10 mouse cellular contexts compared by ENCODE assay signal in the genomic region with DNA sequence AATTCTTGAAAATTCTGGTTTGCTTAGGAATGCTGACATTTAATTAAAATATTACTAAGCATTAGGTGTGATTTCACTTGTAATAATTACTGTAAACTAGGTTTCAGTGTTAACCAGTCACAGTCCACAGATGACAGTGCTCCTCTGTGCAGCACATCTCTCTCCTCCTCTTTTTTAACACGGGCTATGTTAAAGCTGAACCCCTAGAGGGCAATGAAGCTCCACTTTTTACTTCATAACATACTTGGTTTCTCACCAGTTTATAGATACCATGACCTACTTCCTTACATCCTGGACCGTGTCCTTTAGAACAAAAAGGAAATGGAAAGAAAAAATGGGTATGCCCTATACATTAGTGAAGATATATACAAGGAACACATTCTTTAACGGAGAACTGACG. TPM values are rescaled to one million over a fixed set of nuclear protein-coding genes. Genes with fewer than 3 reads are reported as not detected.
DNase-seq lines count a peak whose midpoint lies in the region; ATAC-seq and TF ChIP-seq lines count a peak whose summit lies in the region.
"Had no signal": no experiment of that assay in that cellular context is flagged by ENCODE, and none has a peak within 500 bp of the region (broad histone marks: within the 10 kb centered on the region; RNA-seq: fewer than 3 reads in every experiment).

No protein-coding gene starts in this region.

- no peak for ATAC-seq in liver, embryonic 14.5 days (ENCODE audit: insufficient read depth)
- no peak for ATAC-seq in liver, embryonic 12.5 days

- 43% methylated on average over 4 of the region's 4 CpGs for WGBS in liver, embryonic 14.5 days (ENCODE audit: insufficient replicate concordance)
- WGBS in liver, embryonic 12.5 days (ENCODE audit: insufficient replicate concordance) = 54% methylated on average over 4 of the region's 4 CpGs

- H3K4me3 ChIP-seq in liver, embryonic 14.5 days (ENCODE audit: insufficient read depth in 1 of 2, low read depth in 2 of 2, low read length in 2 of 2) = no peak overlapping the region
- no peak overlapping the region for H3K4me3 ChIP-seq in liver, embryonic 12.5 days
- H3K4me3 ChIP-seq: embryonic facial prominence, embryonic 15.5 days; liver, embryonic 15.5 days had no signal

- peak; percentile 29; the same call in 1 of the 2 replicates for TF ChIP-seq CTCF in liver, embryonic 14.5 days (IDR thresholded peaks at IDR 0.05; ENCODE audit: low read depth)

- peak; percentile 14 for DNase-seq in adrenal gland, postnatal 14 days
- DNase-seq in adrenal gland, postnatal 25 days = no peak
- DNase-seq in liver, embryonic 14.5 days (ENCODE audit: low read depth in 3 of 3, low spot score in 3 of 3) = no peak
- DNase-seq in embryo, embryonic 10.5 days (ENCODE audit: low spot score) = peak; percentile 47
- DNase-seq in mesoderm, embryonic 11.5 days (ENCODE audit: low read depth, low spot score) = peak; percentile 27
- DNase-seq in layer of hippocampus, postnatal 25 days (ENCODE audit: extremely low spot score in 1 of 2, low spot score in 1 of 2) = no peak
- DNase-seq in kidney, adult 18-20 months = no peak

- no peak overlapping the region for H3K27ac ChIP-seq in liver, embryonic 14.5 days
- no peak overlapping the region for H3K27ac ChIP-seq in liver, embryonic 12.5 days
- H3K27ac ChIP-seq: embryonic facial prominence, embryonic 15.5 days; liver, embryonic 15.5 days had no signal

- H3K27me3 ChIP-seq in liver, embryonic 14.5 days (ENCODE audit: control insufficient read depth, insufficient read depth, low read length) = no peaks in the 10 kb centered on the region
- no peaks in the 10 kb centered on the region for H3K27me3 ChIP-seq in liver, embryonic 12.5 days (replicated peaks)
- H3K27me3 ChIP-seq: embryonic facial prominence, embryonic 15.5 days; liver, embryonic 15.5 days had no signal

- H3K36me3 ChIP-seq in liver, embryonic 14.5 days (replicated peaks; ENCODE audit: control insufficient read depth, insufficient read depth, low read depth) = no peaks in the 10 kb centered on the region
- no peaks in the 10 kb centered on the region for H3K36me3 ChIP-seq in liver, embryonic 12.5 days
- H3K36me3 ChIP-seq: embryonic facial prominence, embryonic 15.5 days; liver, embryonic 15.5 days had no signal

- no peak for TF ChIP-seq EP300 in liver, embryonic 14.5 days (IDR thresholded peaks at IDR 0.05; ENCODE audit: low read depth)

- H3K4me2 ChIP-seq in liver, embryonic 14.5 days (ENCODE audit: low read depth) = no peak overlapping the region
- H3K4me2 ChIP-seq in liver, embryonic 12.5 days = no peak overlapping the region
- H3K4me2 ChIP-seq: embryonic facial prominence, embryonic 15.5 days; liver, embryonic 15.5 days had no signal

- H3K9ac ChIP-seq in liver, embryonic 14.5 days (replicated peaks) = no peak overlapping the region
- no peak overlapping the region for H3K9ac ChIP-seq in liver, embryonic 12.5 days
- H3K9ac ChIP-seq: embryonic facial prominence, embryonic 15.5 days; liver, embryonic 15.5 days had no signal

- no peaks in the 10 kb centered on the region for H3K4me1 ChIP-seq in liver, embryonic 14.5 days (replicated peaks; ENCODE audit: control insufficient read depth in 2 of 2, insufficient read depth in 2 of 2, low read length in 1 of 2)
- no peaks in the 10 kb centered on the region for H3K4me1 ChIP-seq in liver, embryonic 12.5 days
- H3K4me1 ChIP-seq: liver, embryonic 15.5 days had no signal

- H3K9me3 ChIP-seq in liver, embryonic 14.5 days (ENCODE audit: control insufficient read depth, low read length) = no peaks in the 10 kb centered on the region
- H3K9me3 ChIP-seq in liver, embryonic 12.5 days (replicated peaks) = no peaks in the 10 kb centered on the region
- H3K9me3 ChIP-seq: embryonic facial prominence, embryonic 15.5 days; liver, embryonic 15.5 days had no signal

RNA-seq across cellular contexts. Expression of a gene that starts 50.6 kb away (rescaled TPM):
- total RNA-seq in adrenal gland, postnatal 14 days (2021) = 45.6 and 47.3 TPM in 2 replicates
- total RNA-seq in adrenal gland, postnatal 25 days (2021) = 29.2 and 48.4 TPM in 2 replicates
- polyA plus RNA-seq in liver, embryonic 14.5 days (2012; rRNA removed) = 1.9 and 4.2 TPM in 2 replicates
- 23.2 and 28.8 TPM in 2 replicates for polyA plus RNA-seq in liver, embryonic 14.5 days (2014; fragmentation: Nextera tagmentation; extraction: Ambion mirVana)
- polyA plus RNA-seq in liver, embryonic 12.5 days (2016; fragmentation: Nextera tagmentation; extraction: Ambion mirVana) = 27.2 and 32.2 TPM in 2 replicates
- total RNA-seq in layer of hippocampus, postnatal 25 days (2021) = 10 to 100 TPM in 1 of 2 experiments, 1 to 10 TPM in 1; 9.5 to 11.5 TPM

RNA-seq across cellular contexts. Expression of a gene that starts 59.1 kb away (rescaled TPM):
- 78.4 and 83.7 TPM in 2 replicates for total RNA-seq in adrenal gland, postnatal 14 days (2021)
- total RNA-seq in adrenal gland, postnatal 25 days (2021) = 82.9 and 90.9 TPM in 2 replicates
- 10.2 and 16.9 TPM in 2 replicates for polyA plus RNA-seq in liver, embryonic 14.5 days (2012; rRNA removed)
- polyA plus RNA-seq in liver, embryonic 14.5 days (2014; fragmentation: Nextera tagmentation; extraction: Ambion mirVana) = 33.7 and 36.3 TPM in 2 replicates
- 50.3 and 51.1 TPM in 2 replicates for polyA plus RNA-seq in liver, embryonic 12.5 days (2016; fragmentation: Nextera tagmentation; extraction: Ambion mirVana)
- 10 to 100 TPM; 72.3 to 76.1 TPM for total RNA-seq in layer of hippocampus, postnatal 25 days (2021)

Comparison
In these comparisons a context has a peak if more than half of its experiments do, and no peak if none do; other contexts are left out.
1. DNase-seq: peak in adrenal gland, postnatal 14 days (single experiment), embryo, embryonic 10.5 days (single experiment) and mesoderm, embryonic 11.5 days (single experiment); none in adrenal gland, postnatal 25 days (single experiment), liver, embryonic 14.5 days (0 of 3), layer of hippocampus, postnatal 25 days (0 of 2) and kidney, adult 18-20 months (single experiment).